Mouse (Mus musculus): ENCODE measurements around the gene Foxn1.

GRCm38 (mm10) chr11:78355471-78356238 is 30.7 kb downstream of the Foxn1 start:
- TF ChIP-seq GATA1 (IDR thresholded peaks at IDR 0.05; ENCODE audit: borderline replicate concordance, low read length) (no peak), FLI1 (IDR thresholded peaks at IDR 0.05; ENCODE audit: low read length) (no peak)
